Mouse (Mus musculus): ENCODE measurements around the gene Slc38a6.

The Slc38a6 gene

GRCm38 (mm10) chr12:73324742-73325141 lies 38.2 kb downstream of the Slc38a6 start:
- peak; percentile 60 for DNase-seq

DNA sequence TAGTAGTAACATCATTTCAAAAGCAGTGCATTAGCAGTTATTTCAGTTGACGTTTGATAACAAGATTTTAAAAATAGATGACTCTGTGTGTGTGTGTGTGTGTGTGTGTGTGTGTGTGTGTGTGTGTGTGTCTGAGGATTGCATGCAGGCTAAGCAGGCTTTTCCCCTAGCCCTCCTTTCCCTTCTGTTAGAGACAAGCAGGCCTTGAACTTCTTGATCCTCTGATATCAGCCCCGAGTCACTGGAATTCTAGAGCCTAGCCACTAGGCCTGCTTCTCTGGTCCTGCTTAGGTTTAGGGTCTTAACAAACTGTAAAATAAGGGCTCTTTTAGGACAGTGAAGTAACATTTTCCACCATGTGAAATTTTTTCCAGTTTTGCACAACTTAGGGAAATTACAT lies 38.6 kb downstream of the Slc38a6 start:
- DNase-seq: no peak

GRCm38 (mm10) chr12:73325617-73326016 lies 39.0 kb downstream of the Slc38a6 start:
- DNase-seq: peak; percentile 36

DNA sequence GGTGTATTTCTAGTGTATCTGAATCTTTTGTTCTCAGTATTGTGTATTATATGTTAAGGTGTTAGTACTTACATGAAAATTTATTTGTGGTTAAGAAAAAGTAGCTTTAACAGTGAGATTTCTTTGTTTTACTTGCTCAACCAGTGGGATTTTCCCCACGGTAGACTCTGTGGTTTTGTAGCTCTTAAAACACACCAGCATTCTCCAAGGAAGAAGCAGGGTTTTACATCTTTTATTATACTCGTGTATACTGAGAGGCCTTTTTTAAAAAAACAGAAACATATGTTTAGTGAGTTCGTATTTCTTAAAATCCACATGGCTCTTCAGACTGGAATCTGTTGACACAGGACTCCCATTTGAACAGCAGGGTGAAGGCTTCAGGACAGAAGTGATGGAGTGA lies 40.8 kb downstream of the Slc38a6 start:
- DNase-seq: no peak

- no peak for DNase-seq
Observed at GRCm38 (mm10) chr12:73328448-73329167, 42.0 kb downstream of the Slc38a6 start.

DNA sequence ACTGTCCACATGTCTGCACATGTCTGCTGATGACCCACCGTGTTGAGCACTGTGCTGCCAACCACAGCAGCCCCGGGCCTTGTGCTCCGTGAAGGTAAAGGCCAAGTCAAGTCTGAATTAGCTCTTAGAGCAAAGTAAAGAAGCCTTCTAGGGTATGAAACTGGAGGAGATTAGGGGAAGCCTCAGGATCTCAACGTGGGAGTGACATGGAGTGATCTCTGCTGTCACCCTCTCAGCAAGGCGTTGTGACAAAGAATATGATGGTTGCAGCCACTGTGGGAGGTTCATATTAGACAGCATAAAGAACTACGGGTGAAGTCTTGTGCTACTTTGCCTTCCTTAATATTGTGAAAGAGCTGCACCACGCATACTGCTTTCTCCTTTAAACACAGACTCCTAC lies 43.7 kb downstream of the Slc38a6 start:
- no peak for DNase-seq

- DNase-seq: no peak
Observed at GRCm38 (mm10) chr12:73332701-73333100, 46.1 kb downstream of the Slc38a6 start.

DNA sequence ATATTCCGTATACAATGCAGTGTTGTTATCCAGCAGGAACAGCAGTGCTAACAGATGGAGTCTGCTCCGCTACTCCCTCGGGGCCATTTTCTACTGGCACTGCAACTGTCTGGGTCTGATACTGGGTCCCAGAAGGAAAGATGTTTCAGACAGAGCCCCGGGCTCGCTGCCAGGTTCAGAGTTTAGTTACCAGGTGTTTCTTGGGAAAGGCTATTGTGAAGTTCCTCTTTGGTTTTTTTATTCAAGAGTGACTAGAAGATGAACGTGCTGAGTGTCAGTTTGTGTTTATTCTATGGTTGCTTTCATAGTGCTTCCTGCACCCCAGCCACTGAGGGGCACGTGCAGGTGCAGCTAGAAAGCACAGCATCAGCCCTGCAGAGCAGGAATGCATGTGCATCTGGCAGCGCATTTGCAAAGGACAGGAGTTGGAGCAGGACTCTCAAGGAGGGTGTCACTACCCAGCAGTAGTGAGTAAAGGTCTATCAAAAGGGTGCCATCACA lies 47.5 kb downstream of the Slc38a6 start:
- no peak for DNase-seq

- DNase-seq: no peak
Observed at GRCm38 (mm10) chr12:73337127-73337526, 50.5 kb downstream of the Slc38a6 start.

GRCm38 (mm10) chr12:73340642-73341293 lies 54.2 kb downstream of the Slc38a6 start:
- no peak for DNase-seq

GRCm38 (mm10) chr12:73341703-73342663 lies 55.4 kb downstream of the Slc38a6 start:
- peak; percentile 54 for DNase-seq

DNA sequence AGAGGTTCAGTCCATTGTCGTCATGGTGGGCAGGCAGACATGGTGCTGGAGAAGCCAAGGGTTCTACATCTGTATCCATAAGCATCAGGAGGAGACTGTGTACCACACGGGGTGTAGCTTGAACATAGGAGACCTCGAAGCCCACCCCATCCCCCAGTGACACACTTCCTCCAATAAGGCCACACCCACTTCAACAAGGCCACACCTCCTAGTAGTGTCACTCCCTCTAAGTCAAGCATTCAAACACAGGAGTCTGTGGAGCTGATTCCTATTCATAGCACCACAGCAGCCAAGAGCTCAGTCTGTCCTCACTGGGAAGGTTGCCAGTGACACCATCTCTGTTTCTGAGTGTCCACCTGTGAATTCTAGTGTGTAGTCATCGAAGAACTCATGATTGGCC lies 57.7 kb downstream of the Slc38a6 start:
- no peak for DNase-seq

DNA sequence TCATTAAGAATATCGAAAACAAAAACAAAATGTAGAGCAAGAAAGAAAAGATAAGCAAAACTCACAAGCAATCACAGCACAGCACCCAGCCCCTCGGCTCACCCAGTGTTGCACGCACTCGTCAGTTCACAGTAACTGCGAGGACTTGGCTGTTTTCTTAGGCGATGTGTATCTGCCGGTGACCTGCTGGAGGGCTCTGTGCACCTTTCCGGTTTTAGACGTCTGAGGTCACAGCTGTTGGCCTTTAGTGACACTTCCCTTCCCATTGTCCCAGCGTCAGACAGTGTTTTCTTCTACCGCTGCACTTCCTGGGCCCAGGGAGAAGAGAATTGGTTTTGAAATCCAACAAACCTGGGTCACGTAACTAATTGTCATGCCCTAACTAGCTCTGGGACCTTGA lies 58.6 kb downstream of the Slc38a6 start:
- no peak for DNase-seq

DNA sequence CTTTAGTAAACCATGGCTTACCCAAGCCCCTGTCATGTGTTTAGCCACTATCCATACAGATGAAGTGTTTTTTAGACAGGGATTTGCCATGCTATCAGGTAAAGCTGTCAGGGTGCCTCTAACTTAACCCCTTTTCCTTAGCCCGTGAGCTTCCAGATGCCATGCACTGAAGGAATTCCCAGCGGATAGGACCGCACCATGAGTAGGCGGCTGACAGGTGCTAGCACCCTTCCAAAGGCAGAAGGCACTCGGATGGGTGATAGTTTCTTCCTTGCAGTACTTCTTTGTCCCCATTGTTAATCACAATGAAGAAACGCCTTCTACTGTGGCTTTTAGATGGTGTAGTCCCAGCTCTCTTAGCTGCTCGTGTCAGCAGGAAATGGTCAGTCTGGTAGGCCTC lies 60.6 kb downstream of the Slc38a6 start:
- no peak for DNase-seq

- DNase-seq: no peak
Observed at GRCm38 (mm10) chr12:73350466-73350865, 63.9 kb downstream of the Slc38a6 start.

DNA sequence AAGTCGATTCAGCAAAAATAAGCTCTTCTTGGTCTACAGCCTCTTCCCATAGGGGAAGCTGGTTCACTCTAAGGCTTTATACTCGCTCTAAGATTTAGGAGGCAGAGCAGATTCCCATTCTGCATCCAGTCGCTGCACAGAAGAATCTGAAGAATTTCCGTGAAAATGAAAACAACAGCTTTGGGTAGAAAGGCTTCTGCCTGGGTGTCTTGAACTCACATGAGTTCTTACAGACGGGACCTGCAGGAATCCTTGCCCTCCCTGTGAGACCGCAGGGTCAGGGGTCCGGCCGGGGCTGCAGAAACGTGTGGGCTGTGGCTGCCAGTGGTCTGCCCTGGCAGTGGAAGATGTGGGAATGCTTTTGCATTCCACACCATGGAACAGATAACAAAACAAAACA lies 64.4 kb downstream of the Slc38a6 start:
- DNase-seq: peak; percentile 9

DNA sequence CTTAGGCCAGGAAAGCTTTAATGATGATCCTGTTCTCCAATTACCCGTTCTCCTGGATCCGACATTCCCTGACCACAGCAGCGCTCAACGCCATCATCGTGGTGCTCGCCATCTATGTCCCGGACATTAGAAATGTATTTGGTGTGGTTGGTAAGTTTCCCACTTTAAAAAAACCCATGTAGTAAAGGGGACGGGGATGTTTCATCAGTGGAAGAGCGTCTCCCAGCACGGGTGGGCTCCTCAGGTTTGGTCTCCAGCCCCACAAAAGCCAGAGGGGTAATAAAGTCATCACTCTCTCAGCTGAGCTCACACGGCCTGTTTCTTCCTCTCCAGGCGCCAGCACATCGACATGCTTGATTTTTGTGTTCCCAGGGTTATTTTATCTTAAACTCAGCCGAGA lies 65.2 kb downstream of the Slc38a6 start:
- DNase-seq: no peak

DNA sequence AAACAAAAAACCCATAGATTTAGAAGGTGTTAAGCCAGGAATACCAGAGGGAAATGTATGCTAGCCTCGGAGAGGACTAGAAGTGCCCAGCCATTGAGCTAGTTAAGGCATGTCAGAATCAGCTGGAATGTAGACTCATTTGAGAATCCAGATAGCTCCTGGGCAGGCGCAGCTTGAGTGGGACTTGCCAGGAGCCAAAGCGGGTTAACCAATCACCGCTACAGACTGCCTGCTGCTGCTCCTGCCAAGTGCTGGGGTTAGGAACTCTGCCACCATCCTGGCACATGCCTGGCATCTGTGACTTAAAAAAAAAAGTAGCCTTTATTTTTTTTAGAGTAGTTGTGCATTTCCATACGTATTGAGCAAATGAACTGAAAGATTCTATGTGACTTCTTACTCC lies 66.8 kb downstream of the Slc38a6 start:
- DNase-seq: no peak

DNA sequence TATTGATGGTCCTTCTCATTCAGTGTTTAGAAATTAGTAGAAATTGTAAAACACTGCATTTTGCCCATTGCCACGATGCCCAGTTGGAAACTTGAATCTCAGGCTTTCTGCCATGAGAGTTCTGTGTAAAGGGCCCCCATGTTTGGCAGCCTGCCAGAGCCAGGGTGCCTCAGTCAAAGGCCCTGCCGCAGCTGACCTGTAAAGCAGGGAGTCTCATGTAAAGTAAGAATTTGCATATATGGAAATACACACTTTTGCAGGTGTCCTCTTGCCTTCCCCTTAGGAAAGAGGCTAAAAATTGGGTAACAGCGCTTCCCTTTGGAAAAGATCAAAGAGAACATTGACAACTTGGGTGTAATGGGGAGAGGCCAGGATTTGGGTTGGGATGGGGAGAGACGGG lies 67.9 kb downstream of the Slc38a6 start:
- no peak for DNase-seq

- no peak for DNase-seq
Observed at GRCm38 (mm10) chr12:73355084-73355775, 68.7 kb downstream of the Slc38a6 start.

DNA sequence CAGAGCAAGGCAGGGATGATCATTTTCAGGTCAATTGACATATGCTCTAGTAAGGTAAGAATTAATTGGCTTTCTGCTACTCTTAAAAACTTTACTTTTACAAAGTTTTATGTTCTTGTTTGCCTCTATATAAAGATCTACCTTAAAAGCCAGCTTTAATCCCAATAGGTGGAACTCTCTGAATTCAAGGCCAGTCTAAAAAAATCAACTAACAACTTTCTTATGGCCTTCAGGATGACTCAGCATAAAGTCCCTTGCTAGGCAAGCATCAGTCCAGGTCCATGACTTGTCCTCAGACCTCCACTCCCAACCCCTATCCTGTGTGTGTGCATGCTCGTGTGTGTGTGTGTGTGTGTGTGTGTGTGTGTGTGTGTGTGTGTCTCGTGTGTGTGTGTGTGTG lies 70.1 kb downstream of the Slc38a6 start:
- DNase-seq: no peak

DNA sequence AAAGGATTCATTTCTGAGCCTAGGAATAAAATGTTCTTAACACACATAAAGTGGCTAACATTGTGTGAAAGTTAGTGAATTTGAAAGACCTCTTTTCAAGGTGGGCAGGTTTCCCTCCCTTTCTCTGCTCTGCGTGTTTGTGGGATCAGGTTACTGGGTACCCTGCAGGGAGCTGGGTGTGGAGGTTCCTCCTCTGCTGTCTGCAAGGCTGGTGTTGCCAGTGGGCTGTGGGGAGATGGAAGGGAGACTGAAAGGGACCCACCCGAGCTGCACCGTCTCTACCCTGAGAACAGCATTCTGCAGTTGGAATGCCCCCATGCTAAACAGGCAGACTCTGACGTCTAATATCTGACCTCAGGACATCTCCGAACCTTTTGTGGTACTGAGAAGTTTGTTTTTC lies 70.7 kb downstream of the Slc38a6 start:
- no peak for DNase-seq

- no peak for DNase-seq
Observed at GRCm38 (mm10) chr12:73357736-73358135, 71.2 kb downstream of the Slc38a6 start.
